Mouse (Mus musculus): ENCODE results near the gene Sympk.

GRCm38 (mm10) chr7:19067935-19068334, 43.8 kb downstream of the Sympk start:
- TF ChIP-seq USF1 (IDR thresholded peaks at IDR 0.05; ENCODE audit: low read depth, low read length) (no peak), ZC3H11A (IDR thresholded peaks at IDR 0.05; ENCODE audit: low read depth, low read length) (no peak), POLR2A (IDR thresholded peaks at IDR 0.05; ENCODE audit: control insufficient read depth in 1 of 2, insufficient read depth in 1 of 2, low read depth in 1 of 2, low read length in 2 of 2, poor library complexity in 1 of 2) (no peak), EP300 (IDR thresholded peaks at IDR 0.05; ENCODE audit: low read depth in 1 of 2, low read length in 2 of 2) (no peak), MAX (IDR thresholded peaks at IDR 0.05; ENCODE audit: low read length) (no peak), SIN3A (IDR thresholded peaks at IDR 0.05; ENCODE audit: low read length) (no peak), ZKSCAN1 (IDR thresholded peaks at IDR 0.05; ENCODE audit: low read depth, low read length) (no peak), NELFE (IDR thresholded peaks at IDR 0.05; ENCODE audit: low read depth, low read length) (no peak), POLR2AphosphoS2 (IDR thresholded peaks at IDR 0.05; ENCODE audit: low read length) (no peak)

Data from MEL (cell line).